Mouse (Mus musculus): ENCODE data around the gene Hace1.

Hace1 gene

GRCm38 (mm10) chr10:45706849-45707248 lies 129.2 kb downstream of the Hace1 start:
- DNase-seq (ENCODE audit: low spot score), result no peak

- no peak for DNase-seq (ENCODE audit: low spot score)
These were observed 133.2 kb downstream of the Hace1 start for GRCm38 (mm10) chr10:45710848-45711247.

GRCm38 (mm10) chr10:45711348-45711747 lies 133.7 kb downstream of the Hace1 start:
- no peak for DNase-seq (ENCODE audit: low spot score)
